Mouse (Mus musculus): Measurements from ENCODE around the gene Sdc1.

DNA sequence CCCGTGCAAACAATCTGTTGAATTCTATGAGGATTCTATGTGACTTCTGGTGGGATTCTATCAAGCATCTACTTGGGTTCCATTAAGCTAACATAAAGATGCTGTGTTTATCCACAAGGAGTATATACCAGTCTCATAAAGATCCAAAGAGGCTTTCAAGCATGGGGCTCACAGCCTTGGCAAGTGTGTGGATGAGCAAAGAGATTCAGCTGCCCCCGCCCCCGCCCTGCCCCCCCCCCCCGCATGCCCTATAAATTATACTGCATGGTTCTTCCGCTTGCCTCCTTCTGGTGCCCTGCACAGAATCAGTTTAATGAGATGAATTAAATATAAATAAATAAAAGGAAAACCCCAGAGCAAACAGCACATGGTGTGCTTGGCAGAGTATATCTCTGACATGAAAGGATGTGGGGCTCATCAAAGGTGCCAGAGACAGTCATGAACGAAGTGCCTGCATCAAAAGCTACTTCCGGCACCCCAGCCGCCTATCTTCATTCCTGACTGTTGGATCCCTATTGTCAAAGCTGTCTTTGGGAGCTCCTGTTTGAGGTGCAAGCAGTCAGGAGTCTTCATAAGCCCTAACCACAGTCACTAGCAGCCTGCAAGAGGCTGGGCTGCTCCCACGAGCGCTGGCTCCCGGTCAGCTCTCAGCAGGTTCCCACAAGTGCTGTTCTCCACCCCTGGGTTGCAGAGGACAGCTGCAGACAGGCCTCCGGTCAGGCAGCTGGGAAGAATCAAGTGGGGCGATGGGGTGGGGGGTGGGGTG lies 46.5 kb downstream of the Sdc1 start:
- TF ChIP-seq CTCF (IDR thresholded peaks at IDR 0.05) (no peak), EP300 (IDR thresholded peaks at IDR 0.05) (no peak)

Data from lung, postnatal 0 days (tissue).